Mouse (Mus musculus) kidney, embryonic 14.5 days (tissue): ENCODE results near the gene Esm1. TPM values are rescaled to one million over a fixed set of nuclear protein-coding genes. Genes with fewer than 3 reads are reported as not detected.

Source experiments
- ATAC-seq: fragments of 200-750 bp; cut with Nextera tagmentation; 2 replicates; pipeline ENCODE4 v1.8.0; 2017; ENCODE audit warnings: moderate number of reproducible peaks, mild to moderate bottlenecking, moderate TSS enrichment, moderate library complexity; ENCODE audit not compliant: low FRiP score, low TSS enrichment
- H3K27ac ChIP-seq: fragments of 300-500 bp; sonication (generic); 2 replicates; pipeline ENCODE4 v1.5.1; 2014; ENCODE audit warnings: low read depth, mild to moderate bottlenecking, low read length, moderate library complexity, mixed read lengths
- H3K27me3 ChIP-seq: fragments of 300-500 bp; sonication (generic); 2 replicates; pipeline ENCODE4 v1.6.1; 2014; ENCODE audit warnings: mild to moderate bottlenecking, low read length; ENCODE audit not compliant: control insufficient read depth, insufficient read depth
- H3K36me3 ChIP-seq: fragments of 300-500 bp; sonication (generic); 2 replicates; pipeline ENCODE4 v1.6.1; 2014; ENCODE audit warnings: low read length, mixed read lengths; ENCODE audit not compliant: control insufficient read depth, insufficient read depth
- H3K4me1 ChIP-seq: fragments of 300-500 bp; sonication (generic); 2 replicates; pipeline ENCODE4 v1.6.1; 2014; ENCODE audit warnings: low read length, mixed read lengths; ENCODE audit not compliant: control insufficient read depth, insufficient read depth
- H3K4me2 ChIP-seq: fragments of 300-500 bp; sonication (generic); replicated peaks from 2 replicates; pipeline ENCODE4 v1.6.1; 2014; ENCODE audit warnings: low read depth, mild to moderate bottlenecking, low read length
- H3K4me3 ChIP-seq: fragments of 300-500 bp; sonication (generic); 2 replicates; pipeline ENCODE4 v1.5.1; 2014; ENCODE audit warnings: mild to moderate bottlenecking, low read length
- H3K9ac ChIP-seq: fragments of 300-500 bp; sonication (generic); 2 replicates; pipeline ENCODE4 v1.6.1; 2014; ENCODE audit warnings: low read depth, mild to moderate bottlenecking, low read length, moderate library complexity
- H3K9me3 ChIP-seq: fragments of 300-500 bp; sonication (generic); 2 replicates; pipeline ENCODE4 v1.6.1; 2016; ENCODE audit warnings: low read length; ENCODE audit not compliant: control insufficient read depth
- WGBS: fragments of 180-500 bp; shearing (Covaris S2); extraction: QIAGEN DNeasy Blood & Tissue Kit; methylation state at CpG from one replicate; pipeline ENCODE4 v1.1.7; 2014; 5-methylcytosine and 5-hydroxymethylcytosine counted together
- polyA plus RNA-seq: library from polyadenylated mRNA; unstranded; fragments of >200 nt; fragmentation: Nextera tagmentation; extraction: Ambion mirVana; gene quantifications from 2 replicates; pipeline ENCODE4 v1.2.1, GENCODE M21; 2014

Esm1 gene
- polyA plus RNA-seq, 1 experiment from 2014 or later: 5.9 TPM

DNA sequence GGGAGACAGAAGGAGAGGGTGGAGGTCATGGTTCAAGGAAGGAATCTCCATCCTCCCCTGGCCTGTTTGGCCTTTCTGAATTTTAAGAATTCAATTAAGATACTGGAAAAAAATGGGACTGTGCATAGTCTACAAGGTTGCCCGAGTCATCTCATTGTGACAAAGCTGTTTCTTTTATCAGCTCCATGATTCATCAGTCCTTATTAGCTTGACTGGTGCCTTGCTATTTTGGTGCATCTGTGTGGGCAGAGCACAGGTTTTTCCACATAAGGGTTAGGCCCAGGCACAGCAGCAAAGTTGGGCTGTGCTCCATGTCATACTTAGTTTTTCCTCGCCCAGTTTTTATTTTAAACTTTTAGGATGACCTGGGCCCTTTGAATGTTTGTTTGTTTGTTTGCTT is 47.3 kb downstream of the Esm1 start:
- no peaks in the 10 kb centered on the region for H3K27me3 ChIP-seq
- H3K9ac ChIP-seq: no peak overlapping the region
- ATAC-seq: no peak
- H3K4me2 ChIP-seq: no peak overlapping the region
- H3K27ac ChIP-seq: no peak overlapping the region
- no peak overlapping the region for H3K4me3 ChIP-seq
- no peaks in the 10 kb centered on the region for H3K9me3 ChIP-seq
- no peaks in the 10 kb centered on the region for H3K36me3 ChIP-seq
- 92% methylated on average over 2 of the region's 2 CpGs for WGBS
- H3K4me1 ChIP-seq: no peaks in the 10 kb centered on the region

DNA sequence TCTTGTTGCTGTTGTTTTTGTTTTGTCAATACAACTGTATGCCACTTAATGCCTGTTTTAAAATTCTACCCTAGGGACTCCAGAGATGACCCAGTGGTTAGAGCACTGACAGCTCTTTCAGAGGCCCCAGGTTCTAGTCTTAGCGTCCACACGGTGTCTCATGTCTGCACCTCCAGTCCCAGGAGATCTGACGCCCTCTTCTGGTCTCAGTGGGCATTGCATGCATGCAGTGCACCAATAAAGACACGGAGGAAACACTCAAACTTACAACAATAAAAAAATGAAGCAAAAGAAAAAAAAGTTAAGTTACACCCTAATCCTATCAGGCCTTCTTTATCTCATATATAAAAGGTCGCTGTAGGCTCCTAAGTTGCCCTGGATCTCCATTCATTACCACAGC is 47.7 kb downstream of the Esm1 start:
- H3K36me3 ChIP-seq: no peaks in the 10 kb centered on the region
- no peaks in the 10 kb centered on the region for H3K9me3 ChIP-seq
- 53% methylated on average over 5 of the region's 5 CpGs for WGBS
- H3K9ac ChIP-seq: no peak overlapping the region
- H3K27me3 ChIP-seq: no peaks in the 10 kb centered on the region
- no peak overlapping the region for H3K4me2 ChIP-seq
- no peaks in the 10 kb centered on the region for H3K4me1 ChIP-seq
- no peak overlapping the region for H3K27ac ChIP-seq
- H3K4me3 ChIP-seq: no peak overlapping the region
- ATAC-seq: no peak

DNA sequence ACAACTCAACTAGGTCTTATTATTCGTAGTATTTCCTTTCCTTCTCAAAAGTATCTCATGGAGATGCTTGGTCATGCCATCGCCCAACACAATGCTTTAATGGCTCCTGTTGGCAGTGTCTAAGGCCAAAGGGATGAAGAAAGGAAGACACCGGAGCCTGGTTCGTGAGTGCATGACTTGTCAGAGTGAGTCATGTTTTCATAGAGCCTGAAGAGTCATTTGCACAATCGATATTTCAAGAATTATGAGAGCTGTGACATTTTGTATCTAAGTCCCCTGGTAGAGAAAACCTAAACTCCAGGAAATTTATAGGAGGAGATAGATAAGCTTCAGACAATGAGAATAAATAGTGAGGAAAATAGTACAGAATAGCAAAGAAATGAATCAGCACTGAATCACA is 49.8 kb downstream of the Esm1 start:
- no peaks in the 10 kb centered on the region for H3K36me3 ChIP-seq
- no peak overlapping the region for H3K4me2 ChIP-seq
- ATAC-seq: no peak
- H3K27ac ChIP-seq: no peak overlapping the region
- no peaks in the 10 kb centered on the region for H3K27me3 ChIP-seq
- H3K4me3 ChIP-seq: no peak overlapping the region
- WGBS: 90% methylated on average over 5 of the region's 5 CpGs
- H3K9me3 ChIP-seq: no peaks in the 10 kb centered on the region
- no peaks in the 10 kb centered on the region for H3K4me1 ChIP-seq
- no peak overlapping the region for H3K9ac ChIP-seq

GRCm38 (mm10) chr13:113262822-113263221 is 53.4 kb downstream of the Esm1 start:
- Histone ChIP-seq H3K4me1 (no peaks in the 10 kb centered on the region), H3K4me2 (no peak overlapping the region), H3K36me3 (no peaks in the 10 kb centered on the region), H3K9me3 (no peaks in the 10 kb centered on the region), H3K4me3 (no peak overlapping the region), H3K27ac (no peak overlapping the region), H3K9ac (no peak overlapping the region), H3K27me3 (no peaks in the 10 kb centered on the region)
- 89% methylated on average over 12 of the region's 12 CpGs for WGBS
- no peak for ATAC-seq

GRCm38 (mm10) chr13:113265257-113265656 is 55.8 kb downstream of the Esm1 start:
- Histone ChIP-seq H3K36me3 (no peaks in the 10 kb centered on the region), H3K27me3 (no peaks in the 10 kb centered on the region), H3K9me3 (no peaks in the 10 kb centered on the region), H3K4me1 (no peaks in the 10 kb centered on the region), H3K4me3 (no peak overlapping the region), H3K9ac (no peak overlapping the region), H3K27ac (no peak overlapping the region), H3K4me2 (no peak overlapping the region)
- 32% methylated on average over 13 of the region's 13 CpGs for WGBS
- ATAC-seq: no peak

- no peak overlapping the region for H3K4me3 ChIP-seq
- no peaks in the 10 kb centered on the region for H3K4me1 ChIP-seq
- H3K4me2 ChIP-seq: no peak overlapping the region
- WGBS: 31% methylated on average over 9 of the region's 9 CpGs
- no peaks in the 10 kb centered on the region for H3K27me3 ChIP-seq
- no peaks in the 10 kb centered on the region for H3K9me3 ChIP-seq
- H3K36me3 ChIP-seq: no peaks in the 10 kb centered on the region
- peak; percentile 63 for ATAC-seq
- no peak overlapping the region for H3K27ac ChIP-seq
- H3K9ac ChIP-seq: no peak overlapping the region
These were observed 57.1 kb downstream of the Esm1 start for GRCm38 (mm10) chr13:113266495-113266951.

DNA sequence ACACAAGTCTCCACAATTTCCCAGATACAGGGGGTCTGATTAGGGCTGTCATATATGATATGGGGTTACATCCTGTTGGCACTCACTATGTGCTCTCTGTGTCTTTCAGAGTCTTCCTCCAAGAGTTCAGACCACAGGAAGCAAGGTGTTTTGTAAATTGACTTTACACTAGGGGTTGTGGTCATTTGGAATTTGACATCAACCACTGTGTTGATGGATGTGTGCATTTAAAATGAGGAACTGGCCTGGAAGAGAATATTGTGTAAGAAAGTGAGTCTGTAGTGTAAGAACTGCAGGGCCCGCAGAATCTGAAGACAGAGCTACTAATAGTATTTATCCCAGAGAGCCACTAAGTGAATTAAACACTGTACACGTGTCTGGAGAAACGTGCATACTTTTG is 57.7 kb downstream of the Esm1 start:
- Histone ChIP-seq H3K4me3 (no peak overlapping the region), H3K9ac (no peak overlapping the region), H3K36me3 (no peaks in the 10 kb centered on the region), H3K27ac (no peak overlapping the region), H3K4me2 (no peak overlapping the region), H3K9me3 (no peaks in the 10 kb centered on the region), H3K4me1 (no peaks in the 10 kb centered on the region), H3K27me3 (no peaks in the 10 kb centered on the region)
- no peak for ATAC-seq
- WGBS: 87% methylated on average over 3 of the region's 3 CpGs

Other genes with a start within 250 kb of the Esm1 start
- 0.17 and 0.55 TPM in 2 replicates for gene Ccno, start 221.9 kb upstream of the Esm1 start, polyA plus RNA-seq
- gene Mcidas, start 215.8 kb upstream of the Esm1 start, polyA plus RNA-seq: not detected in 2 replicates
- gene Cdc20b, start 174.5 kb upstream of the Esm1 start, polyA plus RNA-seq: not detected in 2 replicates
- 142 and 204 TPM in 2 replicates for gene Gpx8, start 163.2 kb upstream of the Esm1 start, polyA plus RNA-seq
- gene Gzma, start 108.7 kb upstream of the Esm1 start, polyA plus RNA-seq: not detected in 2 replicates
- not detected in 2 replicates for gene Gzmk, start 16.2 kb downstream of the Esm1 start, polyA plus RNA-seq
- gene BC067074, start 83.5 kb downstream of the Esm1 start, polyA plus RNA-seq: 3.4 and 6.1 TPM in 2 replicates